Mouse (Mus musculus) left cerebral cortex, adult 9 months (tissue): ENCODE measurements around the gene Fbxo42.

ENCODE experiments used
- DNase-seq, 2 experiments: peaks; one replicate each; pipeline ENCODE4 v3.0.0; 2022; ENCODE audit warnings: low spot score in 2 of 2

Gene Fbxo42

DNA sequence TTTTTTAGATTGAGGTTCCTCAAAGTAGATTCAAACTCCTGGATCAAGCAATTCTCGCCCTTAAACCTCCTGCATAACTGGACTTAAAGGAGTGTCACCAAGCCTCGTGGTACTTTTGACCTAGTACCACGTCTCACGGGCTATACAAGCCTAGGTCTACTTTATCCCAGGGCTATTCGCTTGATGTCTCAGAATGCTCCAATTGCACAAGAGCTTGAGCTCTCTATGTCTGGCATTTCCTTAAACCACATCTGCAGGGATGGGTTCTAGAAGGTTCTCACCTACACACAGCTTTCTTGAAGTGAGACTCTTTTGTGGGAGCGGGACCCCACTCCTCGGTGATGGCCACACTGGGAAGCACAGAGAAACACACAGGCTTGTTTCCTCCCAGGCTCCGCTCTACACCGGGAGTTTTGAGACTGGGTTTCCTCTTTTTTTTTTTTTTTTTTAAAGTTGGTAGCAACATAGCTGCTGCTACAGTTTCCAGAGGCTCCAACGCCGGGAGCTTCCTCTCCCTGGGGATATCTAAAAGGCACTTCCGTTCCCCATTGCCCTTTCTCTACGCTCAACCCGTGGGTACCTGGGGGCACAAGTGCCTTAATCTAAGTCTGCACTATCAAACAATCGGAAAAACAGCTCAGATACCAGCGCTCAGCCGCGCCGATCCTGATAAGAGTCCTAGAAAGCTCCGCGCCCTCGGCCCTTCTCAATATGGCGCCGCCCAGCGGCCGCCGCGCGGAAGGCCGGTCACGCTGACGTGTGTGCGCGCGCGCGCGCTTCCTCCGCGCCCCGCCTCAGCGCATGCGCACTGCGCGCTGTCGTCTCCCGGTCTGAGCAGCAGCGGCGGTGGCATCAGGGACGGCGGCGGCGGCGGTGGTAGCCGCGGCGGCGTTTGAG is at the start of gene Fbxo42:
Gene Fbxo42 (plus strand): TSS at position 802 of the 897 bp plus-strand sequence.
- peak; percentile 78 to 93 for DNase-seq

DNA sequence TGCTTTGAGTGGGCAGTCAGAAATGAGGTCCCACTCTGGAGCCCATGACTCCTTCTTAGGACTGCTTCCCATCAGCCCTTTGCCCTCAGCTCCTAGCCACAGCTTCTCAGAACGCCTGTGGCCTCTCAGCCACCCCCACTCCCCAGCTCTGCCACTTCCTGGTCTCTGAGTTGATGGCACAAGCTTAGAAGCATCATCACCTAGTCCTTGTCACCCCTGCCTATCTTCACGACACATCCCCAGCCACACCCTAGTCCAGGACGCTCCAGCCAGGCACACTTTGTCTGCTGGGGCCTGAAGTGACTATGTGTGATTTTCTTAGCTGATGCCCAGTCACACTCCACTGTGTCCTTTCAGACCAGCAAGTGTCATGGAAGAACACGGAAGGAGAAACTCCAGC is 48.8 kb upstream of the Fbxo42 start:
- DNase-seq, result no peak

DNA sequence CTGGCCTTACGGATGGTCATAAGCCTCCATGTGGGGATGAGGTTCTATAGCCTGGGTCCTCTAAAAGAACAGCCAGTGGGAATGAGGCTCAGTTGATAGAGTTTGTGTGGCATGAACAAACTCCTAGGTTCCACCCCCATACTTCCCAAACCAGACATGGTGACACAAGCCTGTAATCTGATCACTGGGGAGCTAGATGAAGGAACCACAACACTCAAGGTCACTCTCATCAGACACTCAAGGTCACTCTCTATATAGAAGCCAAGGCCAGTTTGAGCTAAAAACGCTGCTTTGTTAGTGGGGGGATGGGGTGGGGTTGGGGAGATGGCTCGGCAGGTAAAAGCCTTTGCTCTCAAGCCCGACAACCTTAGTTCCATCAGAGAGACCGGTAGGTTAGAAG is 47.8 kb upstream of the Fbxo42 start:
- DNase-seq, result no peak

DNA sequence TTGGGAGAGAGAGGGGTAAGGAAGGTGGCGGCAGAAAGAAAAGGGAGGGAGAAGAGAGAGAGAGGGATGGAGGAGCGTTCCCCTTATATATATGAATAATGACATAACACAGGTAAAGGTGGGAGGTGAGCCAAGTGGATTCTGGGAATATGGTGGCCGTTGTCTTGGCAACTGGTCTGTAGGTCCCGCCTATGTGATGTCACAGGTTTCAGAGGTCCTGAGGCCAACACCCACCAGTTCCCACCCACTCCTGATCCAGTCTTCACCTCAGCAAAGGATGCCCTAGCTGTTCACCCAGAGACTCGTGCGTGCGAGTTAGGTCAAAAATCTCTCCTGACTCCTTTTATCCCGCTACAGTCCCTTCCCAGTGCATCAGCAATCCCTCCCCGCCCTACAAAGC is 46.4 kb upstream of the Fbxo42 start:
- no peak for DNase-seq

DNA sequence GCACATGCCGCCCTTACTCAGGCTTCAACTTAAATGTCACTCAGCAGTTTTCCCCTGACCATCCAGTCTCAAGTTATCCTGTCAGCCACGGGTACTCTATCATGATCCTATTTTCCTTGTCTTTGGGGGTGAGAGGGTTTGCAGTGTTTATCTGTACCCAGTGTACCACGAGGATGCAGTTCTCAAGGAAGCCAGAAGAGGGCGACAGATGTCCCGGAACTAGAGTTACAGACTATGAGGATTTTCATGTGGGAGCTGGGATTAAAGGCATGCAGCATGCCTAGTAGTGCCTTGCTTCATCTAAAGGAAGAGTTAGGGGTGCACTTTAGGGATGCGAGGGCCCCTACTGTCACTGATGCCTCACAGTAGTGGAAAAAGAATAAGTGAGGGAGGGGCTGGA is 45.9 kb upstream of the Fbxo42 start:
- no peak for DNase-seq

DNA sequence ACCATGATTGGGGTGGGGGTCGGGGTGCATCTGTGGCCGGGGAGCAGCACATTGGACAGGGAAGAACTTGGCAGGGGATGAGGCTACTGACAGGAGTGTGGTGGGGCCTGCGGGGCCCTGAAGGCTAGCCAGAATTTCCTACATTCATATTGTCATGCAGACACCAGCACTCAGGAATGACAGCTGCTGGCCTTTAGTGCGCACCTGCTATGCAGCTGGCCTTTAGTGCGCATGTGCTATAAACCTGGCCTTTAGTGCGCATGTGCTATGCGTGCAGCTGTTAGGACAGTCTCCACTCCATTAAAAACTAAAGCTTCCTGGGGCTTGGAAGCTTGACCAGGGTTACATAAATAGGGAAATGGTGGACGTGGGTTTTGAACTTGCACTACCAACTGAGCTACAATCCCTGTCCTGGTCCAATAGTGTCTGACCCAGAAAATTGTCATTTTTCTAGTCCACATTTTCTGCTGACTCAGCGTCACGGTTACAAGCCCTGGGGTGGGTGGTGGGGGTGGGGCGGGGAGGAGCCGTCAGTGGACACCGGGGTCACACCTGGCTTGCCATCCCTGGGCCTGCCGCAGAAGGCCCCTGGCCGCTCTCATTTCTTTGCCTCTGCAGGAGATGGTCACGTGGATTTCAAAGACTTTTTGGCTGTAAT is 41.1 kb upstream of the Fbxo42 start:
- no peak for DNase-seq

DNA sequence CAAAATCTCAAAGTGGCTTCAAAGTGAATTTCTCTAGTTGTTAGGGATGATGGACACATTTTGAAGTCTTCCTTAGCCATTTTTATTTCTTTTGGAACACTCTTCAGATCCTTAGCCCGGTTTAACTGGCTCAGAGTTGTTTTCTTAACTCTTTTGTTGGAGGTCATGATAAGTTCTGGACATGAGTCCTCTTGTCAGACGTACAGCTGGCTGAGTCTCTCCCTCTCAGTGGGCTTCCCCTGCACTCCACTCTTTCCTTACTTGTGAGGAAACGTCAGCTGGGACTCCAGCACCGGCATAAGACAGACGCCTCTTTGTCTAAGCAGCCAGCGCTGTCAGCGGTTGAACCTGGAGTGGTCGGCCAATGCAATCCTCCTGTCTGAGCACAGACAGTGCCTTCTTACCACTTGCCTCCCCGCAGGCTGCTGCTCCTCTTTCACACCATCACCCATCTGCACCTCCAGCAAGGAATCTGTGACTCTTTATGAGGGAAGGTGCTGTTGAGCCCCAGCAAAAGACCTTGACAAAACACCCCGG is 39.4 kb upstream of the Fbxo42 start:
- DNase-seq, result no peak

DNA sequence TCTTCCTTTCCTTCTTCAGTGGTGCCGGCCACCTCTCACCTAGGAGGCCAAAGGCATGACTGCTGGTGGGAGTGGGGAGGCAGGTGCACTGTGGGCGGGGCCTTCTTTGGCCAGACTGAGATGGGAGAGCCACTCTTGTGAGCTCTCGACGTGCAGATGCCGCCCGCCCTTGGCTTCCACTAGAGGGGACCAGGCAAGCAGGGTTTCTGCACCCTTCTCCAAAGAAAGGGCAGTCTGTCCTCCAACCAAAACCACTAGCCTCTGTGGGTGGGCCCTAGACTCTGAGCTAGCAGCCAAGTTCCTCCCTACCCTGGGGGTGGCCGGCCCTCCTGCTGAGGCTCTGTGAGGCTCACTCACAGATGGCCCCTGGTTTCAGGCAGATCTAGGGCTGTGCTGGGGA is 33.9 kb upstream of the Fbxo42 start:
- DNase-seq, result no peak

DNA sequence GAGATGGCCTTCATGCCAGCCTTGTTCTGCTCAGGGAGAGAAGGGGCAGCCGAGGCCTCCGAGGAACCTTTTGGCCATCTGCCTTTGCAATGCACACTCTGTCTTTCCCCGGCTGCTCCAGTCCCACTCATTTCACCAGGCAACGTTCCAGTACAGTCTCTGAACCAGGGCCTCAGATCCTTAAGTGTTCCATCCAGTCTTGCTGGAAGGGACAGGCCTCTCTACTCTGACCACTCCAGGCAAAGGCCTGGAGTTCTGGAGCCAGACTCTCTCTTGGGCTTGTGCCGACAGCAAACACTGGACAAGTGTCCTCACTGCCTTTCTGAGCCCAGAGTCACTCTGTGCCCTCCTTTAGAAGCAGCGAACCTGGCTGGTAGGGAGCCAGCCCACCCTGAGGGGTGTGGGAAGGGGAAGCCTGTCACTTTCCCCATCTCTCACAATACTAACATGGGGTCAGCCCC is 33.2 kb upstream of the Fbxo42 start:
- DNase-seq, result peak in 1 of 2 experiments; percentile 42

DNA sequence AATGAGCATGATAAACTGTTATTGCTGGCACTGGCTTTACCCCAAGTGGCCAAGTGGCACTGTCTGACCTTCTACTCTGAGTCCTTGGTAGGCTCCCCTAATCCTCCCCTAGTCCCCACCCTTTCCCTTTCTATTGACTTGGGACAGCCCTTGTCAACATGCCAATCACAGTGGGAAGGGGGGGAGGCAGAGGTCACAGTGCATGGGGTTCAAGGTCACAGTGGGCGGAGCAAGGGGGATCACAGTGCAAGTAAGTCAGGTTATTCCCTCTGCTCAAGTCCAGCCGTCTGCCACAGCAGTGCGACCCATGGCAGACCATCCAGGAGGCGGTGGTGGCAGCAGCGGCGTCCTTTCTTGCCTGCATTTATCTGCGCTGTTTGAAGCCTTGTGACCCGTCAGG is 32.3 kb upstream of the Fbxo42 start:
- no peak for DNase-seq

DNA sequence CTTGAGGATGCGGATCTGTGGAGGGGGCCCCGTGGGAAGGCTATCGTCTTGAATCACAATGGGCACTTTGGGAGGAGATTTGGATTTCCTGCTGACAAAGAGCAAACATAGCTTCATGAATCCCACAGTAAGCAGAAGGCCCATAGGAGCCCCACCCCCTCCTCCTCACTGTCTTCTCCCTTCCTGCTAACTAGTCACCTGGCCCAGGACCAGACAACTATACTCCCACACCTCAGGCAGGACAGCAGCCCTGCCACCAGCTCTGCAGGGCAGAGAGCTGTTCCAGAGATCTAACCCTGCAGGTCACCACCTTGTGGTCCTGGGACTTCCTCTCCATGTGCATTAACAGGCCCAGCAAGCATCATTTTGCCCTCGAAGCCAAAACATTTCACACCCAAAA is 29.0 kb upstream of the Fbxo42 start:
- DNase-seq, result no peak

DNA sequence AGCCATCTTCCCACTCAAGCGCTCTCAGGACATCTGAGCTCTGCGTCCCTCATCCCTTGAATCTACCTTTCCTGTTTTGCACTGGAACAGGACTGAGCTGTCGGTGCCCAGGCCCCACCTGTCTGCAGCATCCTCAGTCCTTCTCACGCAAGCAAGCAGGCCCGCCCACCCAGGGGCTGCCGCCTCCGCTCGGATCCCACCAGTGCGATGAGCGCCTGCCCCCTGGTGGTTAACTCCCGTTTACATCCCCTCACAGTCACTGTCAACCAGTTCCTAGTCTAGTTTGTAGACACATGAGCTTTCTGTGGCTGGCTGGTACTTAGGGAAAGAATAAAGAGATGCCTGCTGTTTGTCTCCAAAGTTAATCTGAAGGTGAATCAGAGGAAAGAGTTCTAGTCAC is 27.0 kb upstream of the Fbxo42 start:
- DNase-seq, result peak in 1 of 2 experiments; percentile 67

DNA sequence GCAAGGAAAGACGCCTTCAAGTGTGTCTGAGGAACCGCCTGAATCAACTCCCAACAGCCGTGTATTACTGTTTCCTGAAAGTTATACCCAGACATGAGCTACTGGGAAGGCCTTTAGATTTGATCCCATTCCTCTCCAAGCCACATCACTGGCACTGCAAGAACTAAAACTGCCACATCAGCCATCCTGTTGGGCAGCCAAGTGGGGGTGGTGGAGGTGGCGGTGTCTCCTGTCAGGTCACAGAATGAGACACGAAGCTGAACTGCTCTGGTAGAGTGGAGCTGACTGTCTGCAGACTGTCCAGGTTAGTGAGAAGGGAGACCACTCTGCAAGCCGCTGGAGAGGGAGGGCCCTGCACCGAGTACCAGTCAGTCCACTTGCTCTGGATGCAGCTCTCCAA is 25.1 kb upstream of the Fbxo42 start:
- no peak for DNase-seq

DNA sequence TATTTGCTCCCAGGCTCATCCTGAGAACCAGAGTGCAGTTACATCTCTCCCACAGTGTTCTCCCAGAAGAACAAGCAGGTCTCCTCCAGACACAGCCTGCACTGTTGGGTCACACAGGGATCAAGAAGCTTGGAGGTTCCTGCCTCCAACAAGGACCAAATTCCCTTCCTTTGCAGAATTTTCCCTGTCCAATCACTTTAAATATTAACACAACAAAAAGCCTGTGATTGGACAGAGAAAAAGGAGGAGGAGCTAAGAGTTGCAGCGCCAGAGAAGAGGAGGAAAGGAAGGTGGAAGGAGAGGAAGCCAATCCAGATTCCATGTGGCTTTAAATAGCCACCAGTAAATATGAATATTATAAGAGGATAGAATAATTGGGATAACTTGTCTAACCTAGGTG is 24.6 kb upstream of the Fbxo42 start:
- DNase-seq, result no peak

DNA sequence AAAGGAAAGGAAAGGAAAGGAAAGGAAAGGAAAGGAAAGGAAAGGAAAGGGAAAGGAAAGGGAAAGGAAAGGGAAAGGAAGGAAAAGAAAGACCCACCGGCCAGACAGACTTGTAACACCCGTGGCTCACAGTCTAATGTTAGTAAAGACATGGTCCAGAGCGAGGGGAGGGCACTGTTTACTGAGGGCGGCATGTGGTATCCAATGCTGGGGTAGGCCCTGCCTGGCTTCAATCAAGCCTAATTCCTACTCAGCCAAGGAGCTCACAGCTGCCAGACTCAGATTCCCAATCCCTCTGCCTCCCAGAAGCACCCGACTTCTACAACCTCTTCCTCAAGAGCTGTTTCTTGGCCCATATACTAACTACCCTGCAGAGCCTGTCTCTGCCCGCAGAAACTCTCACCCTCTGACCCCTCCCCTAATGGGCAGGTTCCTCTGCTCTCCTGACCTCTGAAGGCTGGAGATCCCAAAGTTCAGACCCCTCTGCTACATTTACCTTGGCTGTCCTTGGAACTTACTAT is 18.5 kb upstream of the Fbxo42 start:
- DNase-seq, result no peak

DNA sequence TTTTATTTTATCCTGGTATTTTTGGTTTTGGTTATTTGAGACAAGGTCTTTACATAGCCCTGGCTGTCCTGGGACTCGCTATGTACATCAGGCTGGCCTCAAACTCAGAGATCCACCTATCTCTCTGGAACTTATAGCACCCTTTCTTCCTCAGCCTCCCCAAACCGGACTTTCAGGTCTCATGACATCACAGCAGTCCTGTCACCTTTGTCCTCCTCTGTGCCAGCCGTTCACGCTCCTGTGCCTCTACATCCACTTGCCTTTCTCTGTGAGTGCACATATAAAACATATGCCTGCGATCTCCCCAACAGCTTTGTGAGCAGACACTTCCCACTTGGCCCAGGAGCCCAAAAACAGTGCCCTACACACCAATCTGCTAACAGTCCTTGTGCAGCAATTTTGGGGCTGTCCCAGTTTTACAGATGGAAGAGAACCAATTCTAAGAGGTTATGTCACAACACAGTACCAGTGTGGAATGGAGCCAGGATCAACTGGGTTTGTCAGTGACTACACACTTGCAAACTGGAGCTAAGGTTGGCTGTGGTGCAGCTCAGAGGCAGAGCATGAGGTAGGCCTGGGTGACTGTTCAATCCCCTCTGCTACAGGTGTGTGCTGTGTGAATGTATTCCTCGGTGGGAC is 16.9 kb upstream of the Fbxo42 start:
- DNase-seq, result no peak

DNA sequence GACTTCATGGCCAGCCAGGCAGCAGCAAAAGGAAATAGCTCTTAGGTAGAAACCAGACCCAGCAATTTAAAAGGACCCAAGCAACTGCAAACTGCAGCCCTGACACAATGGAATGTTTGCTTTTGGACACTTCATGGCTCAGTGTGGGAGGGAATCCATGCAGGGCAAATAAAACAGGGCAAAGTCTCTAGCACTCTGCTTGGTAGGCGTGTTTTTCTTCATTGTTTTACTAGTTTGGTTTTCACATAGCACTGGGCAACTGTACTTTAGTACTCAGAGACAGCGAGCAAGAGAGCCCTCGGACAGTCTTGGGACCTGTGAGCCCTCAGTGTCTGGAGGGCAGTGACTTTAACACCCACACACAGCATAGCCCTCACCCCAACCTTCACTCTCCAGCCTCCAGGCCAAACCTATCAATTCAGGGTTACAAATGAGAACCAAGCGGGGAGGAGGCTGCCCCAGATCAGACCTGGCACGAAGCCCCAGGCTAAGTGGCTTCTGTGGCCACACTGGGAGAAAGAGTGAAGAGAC is 16.1 kb upstream of the Fbxo42 start:
- no peak for DNase-seq

DNA sequence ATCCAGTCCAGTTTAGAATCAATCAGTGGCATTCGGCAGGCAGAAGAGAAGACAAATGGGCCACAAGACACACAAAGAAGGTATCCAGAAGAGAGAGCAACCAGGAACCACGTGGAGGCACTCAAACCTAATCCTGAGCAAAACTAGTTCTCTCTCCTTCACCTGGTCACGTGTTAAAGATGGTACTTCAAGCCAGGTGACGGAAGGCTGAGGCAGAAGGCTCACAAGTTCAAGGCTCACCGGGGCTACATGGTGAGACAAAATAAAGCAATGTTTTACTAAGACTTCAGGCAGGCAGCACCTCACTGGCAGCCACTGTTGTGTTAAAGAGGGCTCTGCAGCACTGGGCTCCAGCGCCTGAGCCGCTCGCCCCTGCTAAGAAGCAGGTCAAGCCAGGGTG is 15.5 kb upstream of the Fbxo42 start:
- DNase-seq, result no peak

DNA sequence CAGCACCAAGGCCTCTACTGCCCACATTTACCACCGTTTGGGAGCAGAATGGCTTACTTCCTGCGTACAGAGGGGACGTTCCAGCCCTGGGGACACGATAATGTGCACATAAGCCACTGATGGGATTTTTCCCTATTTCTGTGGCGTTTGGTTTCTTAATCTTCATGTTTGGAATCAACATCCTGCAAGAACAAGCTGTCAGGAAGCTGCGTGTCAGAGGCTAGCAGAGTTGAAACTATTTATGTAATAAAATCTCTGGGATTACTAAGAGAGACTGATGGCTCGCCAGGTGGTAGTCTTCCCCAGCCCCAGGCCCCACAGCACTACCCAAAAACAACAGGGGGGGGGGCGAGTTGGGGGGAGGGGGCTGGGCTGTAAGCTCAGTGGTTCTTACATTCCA is 14.5 kb upstream of the Fbxo42 start:
- no peak for DNase-seq

DNA sequence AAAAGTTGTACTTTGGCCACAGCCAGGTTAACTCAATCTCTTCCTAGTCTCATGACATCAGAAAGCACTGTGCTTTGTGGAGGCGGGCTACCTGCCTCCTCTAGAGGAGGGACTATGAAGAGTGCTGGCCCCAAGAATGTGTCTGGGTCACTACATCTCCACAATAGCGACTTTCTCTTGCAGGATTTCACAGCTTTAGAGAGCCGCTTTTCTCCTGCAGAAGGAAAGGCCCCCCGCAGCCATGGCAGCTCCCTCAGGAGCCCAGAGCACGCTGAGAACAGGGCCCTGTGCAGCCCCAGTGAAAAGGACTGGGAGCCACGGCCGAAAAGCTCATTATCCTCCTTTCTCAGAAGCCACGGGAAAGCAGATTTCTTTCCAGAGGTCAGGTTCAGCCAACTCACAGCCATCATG is 13.7 kb upstream of the Fbxo42 start:
- DNase-seq, result no peak

DNA sequence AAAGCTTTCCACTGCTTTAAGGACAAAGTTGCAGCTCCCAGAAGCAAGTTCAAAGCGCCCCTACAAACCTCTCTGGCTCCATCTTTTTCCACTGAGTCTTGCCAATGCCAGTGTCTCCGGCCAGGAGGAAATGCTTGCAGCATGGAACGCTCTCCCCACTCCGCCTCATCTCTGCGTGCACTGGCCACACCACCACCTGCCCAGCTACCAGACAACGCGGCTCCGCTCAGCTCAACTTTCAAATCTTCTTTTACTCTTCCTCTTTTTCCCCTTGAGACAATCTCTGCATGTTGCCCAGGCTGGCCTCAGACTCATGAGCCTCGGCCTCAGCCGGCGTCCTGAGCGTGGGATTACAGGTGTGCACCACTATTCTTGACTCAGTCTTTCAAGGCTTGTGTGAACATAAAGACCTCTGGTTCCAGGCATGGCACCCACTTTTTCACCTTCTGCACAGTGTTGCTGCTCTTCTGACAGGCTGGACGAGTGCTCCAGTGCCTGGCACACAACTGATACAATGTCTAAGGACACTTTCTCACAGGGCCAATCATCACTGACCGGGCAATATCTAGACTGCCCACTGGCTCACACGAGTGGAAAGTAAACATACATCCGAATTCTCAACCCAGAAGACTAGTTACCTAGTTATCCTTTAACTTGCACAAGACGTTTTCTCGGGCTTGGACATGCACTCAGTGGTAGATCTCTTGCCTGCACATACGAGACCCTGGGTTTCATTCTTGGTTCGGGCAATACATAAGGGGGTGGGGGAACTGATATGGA is 12.8 kb upstream of the Fbxo42 start:
- DNase-seq, result no peak
